Mouse (Mus musculus) cerebellum, postnatal 14 days (tissue): Measurements from ENCODE around the gene Ezh1.

Source experiments
- DNase-seq, 2 experiments: peaks; one replicate each; pipeline ENCODE4 v3.0.0; 2021; ENCODE audit warnings: mixed read lengths in 2 of 2

The Ezh1 gene

DNA sequence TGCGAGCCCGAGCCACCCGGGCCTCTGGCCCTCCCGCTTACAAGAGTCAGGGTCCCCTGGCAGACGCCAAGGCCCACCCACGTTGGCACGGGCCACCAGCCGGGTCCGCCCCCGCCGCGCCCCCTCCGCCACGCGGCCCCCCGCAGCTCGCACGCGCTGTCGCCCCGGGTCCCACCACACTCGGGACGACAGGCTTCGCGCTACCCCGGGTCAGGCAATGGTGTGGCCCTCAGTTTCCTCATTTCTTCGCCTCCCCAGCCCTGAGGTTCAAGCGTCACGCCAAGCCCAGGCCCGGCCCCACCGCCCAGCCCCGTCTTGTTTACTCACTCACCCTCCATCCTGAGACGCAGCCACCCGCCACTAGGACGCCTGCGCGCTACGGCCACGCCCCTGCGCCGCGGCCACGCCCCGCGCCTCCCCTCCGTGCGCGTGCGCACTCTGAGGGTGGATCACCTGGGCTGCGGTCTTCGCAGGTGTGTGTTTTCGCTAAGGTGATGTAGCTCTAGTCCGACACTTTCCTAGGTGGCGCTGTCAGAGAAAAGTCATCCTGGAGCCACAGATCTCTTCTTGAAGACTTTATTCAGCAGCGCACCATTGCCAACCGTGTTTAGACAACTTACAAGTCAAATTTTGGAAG lies at the start of gene Ezh1:
Ezh1 (minus strand) TSS at position 399 of the 637 bp plus-strand sequence.
- peak; percentile 95 to 98 for DNase-seq

DNA sequence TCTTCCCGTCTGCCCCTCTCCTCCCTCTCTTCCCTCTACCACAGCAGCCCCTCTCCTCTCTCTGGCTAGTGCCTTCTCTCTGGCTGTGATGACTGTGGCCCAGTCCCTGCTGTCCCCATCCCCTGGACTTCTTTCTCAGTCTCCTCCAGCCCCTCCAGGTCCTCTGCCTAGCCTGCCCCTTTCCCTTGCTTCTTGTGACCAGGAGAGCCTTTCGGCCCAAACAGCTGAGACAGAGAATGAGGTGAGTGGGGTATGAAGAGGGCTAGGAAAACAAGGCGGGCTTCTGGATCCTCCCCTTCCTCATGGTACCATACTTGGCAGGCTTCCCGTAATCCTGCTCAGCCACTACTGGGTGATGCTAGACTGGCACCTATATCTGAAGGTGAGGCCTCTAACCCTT lies 49.0 kb upstream of the Ezh1 start:
- DNase-seq = no peak

DNA sequence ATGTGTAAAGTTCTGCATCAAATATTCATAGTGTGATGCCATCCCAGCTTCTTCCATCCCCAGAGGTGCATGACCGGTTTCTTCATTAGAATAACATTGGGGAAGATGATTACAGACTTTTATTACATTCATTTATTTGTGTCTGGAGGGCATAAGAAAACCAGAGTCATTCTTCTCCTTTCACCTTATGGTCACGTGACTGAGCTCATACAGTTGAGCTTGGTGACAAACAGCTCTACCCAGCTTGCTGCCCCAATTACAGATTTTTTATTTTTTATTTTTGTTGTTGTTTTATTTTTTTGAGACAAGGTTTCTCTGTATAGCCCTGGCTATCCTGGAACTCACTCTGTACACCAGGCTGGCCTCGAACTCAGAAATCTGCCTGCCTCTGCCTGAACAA lies 46.2 kb upstream of the Ezh1 start:
- no peak for DNase-seq

DNA sequence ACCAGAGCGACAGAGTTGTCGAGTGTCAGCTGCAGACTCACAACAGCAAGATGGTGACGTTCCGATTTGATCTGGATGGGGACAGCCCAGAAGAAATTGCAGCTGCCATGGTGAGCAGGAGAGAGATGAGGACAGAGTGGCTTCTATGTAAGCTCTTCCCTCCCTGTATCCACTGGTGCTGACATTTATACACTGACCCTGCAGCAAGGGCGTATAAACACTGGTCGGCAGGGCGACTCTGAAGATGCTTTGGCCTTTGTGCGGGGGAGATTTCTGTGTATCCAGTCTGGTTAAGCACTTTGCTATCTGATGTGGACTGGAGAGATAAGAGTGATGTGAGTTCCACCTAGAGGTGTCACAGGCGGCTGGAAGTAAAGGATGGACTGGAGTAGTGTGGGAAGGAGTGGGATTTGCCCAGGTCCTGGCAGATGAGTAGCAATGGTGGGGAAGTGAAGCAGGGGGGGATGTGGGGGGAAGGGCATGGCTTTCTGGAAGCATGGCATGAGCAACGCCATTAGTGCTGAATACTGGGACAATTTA lies 43.4 kb upstream of the Ezh1 start:
- peak; percentile 63 to 74 for DNase-seq

DNA sequence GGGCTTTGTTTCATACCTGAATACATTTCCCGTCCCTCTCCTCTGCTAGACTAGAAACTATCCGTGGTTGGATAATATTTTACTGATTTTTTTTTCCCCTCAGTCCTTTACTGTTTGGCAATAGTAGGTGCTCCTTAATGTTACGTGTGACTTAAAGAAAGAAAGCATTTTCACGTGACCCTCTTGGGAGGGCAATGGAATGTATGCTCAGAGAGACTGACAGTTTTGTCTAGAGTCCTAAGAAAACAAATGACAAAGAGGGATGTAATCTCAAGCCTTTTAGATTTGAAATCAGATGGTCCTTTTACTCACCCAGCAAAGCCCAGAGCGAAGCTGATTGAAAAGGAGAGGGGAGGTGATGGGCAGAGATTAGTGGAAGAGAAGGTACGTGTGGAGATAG lies 39.6 kb upstream of the Ezh1 start:
- no peak for DNase-seq

DNA sequence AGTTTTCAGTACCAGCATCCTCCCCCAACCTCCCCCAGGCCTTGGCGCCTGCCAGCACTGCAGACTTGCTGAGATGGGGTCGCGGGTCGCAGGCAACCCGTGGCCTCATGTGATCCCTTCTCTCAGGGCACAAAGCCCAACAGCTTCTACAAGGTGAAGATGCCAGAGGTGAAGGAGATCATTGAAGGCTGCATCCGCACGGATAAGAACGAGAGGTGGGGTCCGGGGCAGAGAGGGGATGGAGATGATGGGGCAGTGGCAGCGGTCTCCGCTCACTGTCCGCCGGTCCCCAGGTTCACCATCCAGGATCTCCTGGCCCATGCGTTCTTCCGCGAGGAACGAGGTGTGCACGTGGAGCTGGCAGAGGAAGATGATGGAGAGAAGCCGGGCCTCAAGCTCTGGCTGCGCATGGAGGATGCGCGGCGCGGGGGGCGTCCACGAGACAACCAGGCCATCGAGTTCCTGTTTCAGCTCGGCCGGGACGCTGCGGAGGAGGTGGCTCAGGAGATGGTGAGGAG lies 38.8 kb upstream of the Ezh1 start:
- DNase-seq = no peak

DNA sequence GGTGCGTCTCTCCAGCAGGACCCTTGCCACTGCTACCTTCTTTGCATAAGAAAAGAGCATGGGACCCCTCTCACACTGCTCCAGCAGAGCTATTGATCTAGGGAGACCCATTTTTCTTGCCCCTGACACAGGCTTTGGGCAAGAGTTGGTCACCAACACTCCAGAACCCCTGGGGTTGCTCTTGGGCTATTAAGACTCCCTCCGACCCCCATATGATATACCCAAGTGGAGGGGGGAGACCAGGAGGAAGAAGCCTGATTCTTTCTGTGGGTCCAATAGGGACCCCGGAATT lies 37.7 kb upstream of the Ezh1 start:
- DNase-seq = no peak

DNA sequence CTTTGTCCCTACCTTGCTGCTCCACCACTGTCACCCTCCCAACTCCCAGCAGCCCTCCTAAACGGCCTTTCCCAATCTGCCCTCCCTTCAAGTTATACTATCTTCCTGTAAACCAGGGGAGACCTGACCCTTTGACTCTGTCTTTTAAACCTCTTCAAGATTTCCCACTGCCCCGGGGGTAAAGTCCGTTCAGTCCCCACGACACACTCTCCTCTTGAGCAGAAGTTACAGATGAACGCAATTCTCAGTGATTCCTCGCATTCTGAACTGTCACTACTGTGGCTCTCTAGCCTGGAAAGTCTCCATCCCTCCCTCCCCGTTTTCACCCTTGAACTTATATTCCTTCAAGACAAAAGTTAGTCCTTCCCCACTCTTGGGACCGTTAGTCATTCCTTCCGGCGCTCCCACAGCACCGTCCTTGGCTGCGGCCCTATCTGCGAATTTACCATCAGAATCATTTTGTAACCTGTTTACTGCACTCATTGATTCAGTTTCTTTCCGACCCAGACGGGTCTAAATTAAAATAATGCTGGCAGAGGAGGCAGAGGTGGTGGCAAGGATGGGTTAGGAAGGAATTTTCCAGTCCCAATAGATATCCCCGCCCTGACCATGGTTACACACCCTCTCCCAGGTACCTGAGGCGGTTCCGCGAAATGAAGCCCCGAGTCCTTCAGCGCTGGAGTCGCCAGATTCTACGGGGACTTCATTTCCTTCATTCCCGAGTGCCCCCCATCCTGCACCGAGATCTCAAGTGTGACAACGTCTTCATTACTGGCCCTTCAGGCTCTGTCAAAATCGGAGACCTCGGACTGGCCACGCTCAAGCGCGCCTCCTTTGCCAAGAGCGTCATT lies 37.1 kb upstream of the Ezh1 start:
- DNase-seq = no peak

DNA sequence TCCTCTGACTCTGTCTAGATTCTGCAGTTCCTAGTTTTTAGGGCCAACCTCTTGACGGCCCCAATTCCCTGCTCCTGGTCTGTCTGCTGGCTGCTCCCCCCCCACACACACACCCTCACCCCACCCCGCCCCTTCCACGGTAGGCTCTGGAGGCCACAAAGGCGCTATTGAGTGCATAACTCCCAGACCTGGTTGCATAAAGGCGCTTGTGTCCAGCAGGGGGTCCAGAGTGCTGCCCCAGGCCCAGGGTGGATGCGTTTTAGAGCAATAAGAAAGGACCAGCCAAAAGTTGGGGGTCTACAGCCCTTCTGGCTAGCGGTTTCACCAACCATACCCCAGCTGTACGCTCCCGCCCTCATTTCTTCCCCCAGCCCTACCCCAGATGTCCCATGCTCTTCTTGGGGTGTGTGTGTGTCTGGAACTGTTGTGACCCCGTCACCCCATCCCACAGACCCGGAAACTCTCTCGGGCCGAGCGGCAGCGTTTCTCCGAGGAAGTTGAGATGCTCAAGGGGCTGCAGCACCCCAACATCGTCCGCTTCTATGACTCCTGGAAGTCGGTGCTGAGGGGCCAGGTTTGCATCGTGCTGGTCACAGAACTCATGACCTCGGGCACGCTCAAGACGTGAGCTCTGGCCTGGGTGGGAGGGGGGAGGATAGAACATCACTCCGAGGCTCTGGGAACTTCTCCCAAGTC lies 36.2 kb upstream of the Ezh1 start:
- peak in 1 of 2 experiments; percentile 21 for DNase-seq

DNA sequence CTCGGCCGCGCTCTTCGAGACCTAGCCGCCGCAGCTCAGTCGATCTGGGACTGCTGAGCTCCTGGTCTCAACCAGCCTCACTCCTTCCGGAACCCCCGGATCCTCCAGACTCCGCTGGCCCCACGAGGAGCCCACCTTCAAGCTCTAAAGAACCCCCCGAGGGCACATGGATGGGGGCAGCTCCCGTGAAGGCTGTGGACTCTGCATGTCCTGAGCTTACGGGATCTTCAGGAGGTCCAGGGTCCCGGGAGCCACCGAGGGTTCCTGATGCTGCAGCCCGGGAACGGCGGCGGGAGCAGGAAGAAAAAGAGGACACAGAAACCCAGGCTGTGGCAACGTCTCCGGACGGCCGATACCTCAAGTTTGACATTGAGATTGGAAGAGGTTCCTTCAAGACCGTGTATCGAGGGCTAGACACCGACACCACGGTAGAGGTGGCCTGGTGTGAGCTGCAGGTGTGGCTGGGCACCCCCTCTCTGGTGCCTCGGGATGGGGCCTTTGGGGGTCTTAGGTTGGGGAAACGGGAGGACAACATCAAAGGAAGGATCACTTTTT lies 34.6 kb upstream of the Ezh1 start:
- DNase-seq = peak; percentile 16 to 41

DNA sequence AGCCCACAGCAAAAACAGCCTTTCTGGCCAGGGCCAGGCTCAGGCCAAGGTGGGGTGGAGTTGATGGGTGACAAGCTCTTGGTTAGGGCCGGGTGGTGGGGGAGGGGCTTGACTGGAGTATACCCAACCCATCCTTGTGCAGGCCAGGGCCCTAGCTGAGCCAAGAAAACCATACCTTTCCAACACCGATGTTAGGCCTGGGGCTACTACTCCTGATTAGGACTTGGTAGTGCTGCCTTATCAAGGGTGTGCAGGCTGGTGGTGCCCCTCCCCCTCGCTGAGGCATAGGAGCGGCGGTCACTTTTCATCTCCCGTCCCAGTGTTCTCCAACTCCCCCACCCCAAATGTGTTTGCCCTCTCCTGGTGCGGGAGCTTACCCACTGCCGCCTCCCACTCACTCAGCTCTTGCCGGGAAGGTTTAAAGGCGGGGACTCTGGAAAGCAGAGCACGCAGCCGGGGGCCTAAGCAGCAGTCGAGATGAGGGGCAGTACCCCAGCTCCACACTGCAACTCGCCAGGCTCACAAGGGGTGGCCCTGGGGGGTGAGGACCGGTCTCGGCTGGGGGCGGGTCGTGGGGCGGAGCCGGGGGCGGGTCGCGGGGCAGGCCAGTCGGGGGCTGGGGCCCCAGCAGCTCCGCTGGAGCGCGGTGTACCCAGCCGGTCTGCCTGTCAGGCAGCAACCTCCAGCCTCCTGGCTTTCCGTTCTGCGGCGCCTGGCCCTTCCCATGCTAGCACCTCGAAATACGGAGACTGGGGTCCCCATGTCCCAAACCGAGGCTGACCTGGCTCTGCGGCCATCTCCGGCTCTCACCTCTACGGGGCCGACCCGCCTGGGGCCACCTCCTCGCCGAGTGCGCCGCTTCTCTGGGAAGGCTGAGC lies 33.9 kb upstream of the Ezh1 start, which contains the start of gene Wnk4:
Wnk4 (plus strand) TSS at position 620 of the 878 bp plus-strand sequence.
- DNase-seq = peak; percentile 52 to 53

DNA sequence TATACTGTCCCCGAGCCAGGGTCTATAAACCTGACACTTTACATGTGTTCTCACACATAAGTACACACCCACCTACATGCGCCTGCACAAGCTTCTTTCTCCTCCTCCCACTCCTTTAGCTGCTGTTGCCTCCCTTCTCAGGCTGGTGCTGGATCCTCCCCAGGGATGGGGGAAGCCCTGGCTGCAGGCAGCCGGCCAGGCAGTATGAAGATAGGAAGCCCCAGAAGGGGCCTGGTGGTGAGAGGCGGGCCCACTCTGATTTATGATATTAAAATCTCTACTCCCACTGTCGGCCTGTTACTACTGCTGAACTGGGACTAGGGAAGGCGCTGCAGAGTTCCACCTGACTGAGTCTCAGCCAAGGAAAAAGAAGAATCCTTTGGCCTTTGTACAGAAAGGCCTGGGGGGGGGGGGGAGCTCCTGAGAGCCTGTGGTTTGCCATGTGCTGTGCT lies 33.0 kb upstream of the Ezh1 start:
- no peak for DNase-seq

DNA sequence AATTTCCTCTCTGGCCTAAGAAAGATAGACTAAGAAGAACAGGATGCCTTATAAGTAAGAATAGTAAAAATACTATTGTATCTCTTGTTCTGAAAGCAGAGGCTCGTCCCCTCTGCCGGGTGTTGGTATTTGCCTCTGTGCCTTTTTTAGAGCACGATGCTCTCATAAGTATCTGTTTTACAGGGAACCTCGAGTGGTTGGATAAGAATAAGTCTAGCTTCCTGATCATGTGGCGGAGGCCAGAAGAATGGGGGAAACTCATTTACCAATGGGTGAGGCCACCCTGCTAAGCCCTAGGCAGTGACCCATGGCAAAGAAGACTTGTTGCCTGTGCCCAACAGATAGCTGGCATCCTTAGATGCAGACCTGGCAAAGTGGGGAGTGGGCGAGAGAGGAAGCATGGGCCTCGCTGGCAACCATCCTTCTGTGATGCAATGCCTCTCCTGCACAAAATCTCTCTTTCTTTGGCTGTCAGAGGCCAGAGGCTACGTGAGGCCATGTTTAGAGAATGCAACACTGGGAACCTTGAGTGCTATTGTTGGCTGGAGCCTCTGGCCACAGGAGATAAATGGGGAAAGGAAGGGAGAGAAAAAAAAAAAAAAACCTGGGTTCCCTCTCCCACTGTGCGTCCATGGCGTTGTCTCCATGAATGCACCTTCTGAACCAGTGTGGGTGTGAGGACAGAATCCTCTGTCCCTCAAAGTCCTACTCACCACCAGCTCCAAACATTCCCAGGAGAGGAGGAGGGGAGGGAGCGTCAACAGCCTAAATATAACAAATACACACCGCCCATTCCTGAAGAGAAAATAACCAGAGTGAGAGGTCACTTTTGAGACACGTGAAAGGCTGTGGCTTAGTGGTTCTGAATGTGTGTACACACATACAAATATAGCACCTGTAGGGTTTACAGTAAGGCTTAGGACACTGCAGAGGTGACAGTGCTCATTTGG lies 29.8 kb upstream of the Ezh1 start:
- DNase-seq = no peak

DNA sequence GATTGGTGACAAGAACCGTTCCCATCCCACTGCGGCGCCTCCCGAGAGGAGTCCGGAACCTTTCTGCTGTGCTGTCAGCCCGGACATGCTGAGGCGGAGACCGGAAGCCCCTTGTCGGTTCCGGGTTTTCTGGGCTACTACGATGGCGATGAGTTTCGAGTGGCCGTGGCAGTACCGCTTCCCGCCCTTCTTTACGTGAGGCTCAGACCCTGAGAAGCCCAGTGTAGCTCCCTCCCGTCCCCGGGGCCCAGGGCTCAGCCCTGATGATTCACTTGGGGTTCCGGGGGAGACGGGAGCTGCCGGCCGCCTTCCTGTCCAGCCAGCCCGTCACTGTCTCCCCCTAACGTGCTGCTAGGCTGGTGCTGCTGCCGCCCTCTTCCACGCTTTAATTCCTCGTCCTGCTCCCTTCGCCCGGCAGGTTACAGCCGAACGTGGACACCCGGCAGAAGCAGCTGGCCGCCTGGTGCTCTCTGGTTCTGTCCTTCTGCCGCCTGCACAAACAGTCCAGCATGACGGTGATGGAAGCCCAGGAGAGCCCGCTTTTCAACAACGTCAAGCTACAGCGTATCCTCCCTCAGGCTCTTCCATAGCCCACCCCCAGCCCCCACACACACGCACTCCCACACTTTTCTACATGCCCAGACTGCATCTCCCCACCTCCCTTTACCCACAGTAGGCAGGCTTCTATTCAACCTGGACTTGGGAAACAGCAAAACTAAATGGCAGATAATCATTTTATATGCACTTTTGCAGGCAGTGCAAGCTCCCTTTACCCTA lies 27.5 kb upstream of the Ezh1 start, which contains the start of gene Vps25:
Vps25 (plus strand) TSS at position 95 of the 777 bp plus-strand sequence.
- DNase-seq = peak; percentile 88

DNA sequence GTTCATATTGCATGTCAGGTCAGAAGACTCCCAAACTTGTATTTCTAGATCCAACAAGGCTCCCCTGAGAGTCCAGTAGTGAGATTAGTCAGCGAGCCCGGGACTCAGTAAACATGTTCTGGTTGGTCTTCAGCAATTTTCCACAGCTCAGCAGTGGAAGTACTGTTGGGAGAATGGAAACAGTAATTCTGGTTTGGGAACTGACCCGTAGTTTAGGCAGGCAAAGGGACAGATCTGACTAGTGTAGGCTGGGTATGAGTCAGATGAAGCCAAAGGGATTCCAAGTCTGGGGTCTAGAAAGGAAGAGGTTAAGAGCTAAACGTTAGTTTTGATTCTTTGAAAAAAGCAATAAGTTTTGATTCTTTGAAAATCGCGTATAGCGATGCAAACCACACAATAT lies 26.7 kb upstream of the Ezh1 start:
- peak in 1 of 2 experiments; percentile 17 for DNase-seq

DNA sequence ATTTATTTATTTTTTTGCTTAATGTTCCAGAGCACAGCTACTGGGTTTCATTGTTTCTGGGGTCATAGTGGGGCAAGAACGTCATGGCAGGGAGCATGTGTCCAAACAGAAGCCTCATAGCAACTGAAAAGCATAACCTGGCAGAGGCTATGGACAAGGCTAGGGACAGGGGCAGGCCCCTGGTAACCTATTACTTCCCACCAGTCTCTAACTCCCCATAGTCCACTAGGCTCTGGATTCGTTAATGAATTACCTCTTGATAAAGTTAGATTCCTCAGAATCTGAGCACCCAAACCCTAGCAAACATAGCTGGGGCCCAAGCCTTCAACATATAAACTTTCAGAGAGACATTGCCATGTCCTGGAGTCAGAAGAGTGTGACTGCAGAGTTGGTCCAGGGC lies 24.8 kb upstream of the Ezh1 start:
- DNase-seq = no peak

DNA sequence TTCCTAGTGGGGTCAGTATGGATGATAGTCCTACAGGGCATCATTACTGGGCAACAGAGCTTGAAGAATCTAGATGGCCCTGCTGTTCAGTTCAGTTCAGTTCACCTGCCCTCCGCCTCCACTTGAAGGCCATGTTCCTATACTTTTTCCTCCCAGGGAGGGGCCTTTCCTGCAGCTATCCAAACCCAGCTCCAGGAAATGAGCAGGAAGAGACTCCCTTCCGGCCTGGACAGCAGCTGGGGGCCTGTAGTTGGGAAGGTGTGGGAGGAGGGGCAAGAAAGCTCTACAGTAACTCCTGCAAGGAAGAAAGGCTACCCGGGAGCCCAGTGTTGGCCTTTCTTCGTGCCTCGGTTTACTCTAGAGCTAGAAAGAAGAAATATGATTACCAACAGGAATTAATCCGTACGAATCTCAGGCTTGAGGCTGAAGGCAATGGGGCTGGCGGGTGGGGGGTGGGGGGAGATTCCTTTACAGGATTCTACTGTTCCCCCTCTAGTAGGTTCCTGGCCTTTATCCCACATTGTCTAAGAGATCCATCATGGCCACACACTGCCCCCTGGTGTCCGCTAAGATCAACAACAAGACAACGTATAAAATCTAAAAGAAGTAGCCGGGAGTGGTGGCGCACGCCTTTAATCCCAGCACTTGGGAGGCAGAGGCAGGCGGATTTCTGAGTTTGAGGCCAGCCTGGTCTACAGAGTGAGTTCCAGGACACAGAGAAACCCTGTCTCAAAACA lies 22.2 kb upstream of the Ezh1 start:
- peak; percentile 68 to 74 for DNase-seq

DNA sequence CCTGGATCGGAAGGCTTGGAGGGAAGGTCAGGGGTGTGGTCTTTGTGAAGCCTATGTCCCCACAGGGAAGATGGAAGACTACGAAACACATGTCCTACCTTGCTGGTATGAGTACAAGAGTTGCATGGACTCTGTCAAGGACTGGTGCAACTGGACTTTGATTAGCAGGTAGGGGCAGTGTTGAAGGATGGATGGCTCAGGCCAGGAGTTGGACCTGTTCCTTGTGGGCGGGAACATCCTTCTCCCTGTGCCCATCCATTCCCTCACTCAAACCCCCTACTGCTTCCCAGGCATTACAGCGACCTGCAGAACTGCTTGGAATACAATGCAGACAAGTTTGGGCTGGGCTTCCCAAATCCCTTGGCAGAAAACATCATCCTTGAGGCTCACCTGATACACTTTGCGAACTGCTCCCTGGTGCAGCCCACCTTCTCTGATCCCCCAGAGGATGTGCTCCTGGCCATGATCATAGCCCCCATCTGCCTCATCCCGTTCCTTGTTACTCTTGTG lies 21.3 kb upstream of the Ezh1 start:
- no peak for DNase-seq

DNA sequence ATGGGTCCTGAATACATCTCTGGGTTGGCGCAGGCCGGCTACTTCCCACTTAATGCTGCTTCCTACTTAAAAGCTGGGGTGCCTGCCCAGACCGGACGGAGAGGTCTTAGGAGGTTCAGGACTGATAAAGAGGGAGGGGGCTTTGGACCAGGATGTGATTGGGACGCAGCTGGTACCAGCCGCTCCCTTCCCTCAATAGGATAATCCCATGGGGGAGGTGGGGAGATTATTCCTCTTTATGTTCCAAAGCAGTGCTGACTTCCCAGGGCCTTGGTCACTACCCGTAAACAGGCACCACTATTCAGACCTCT lies 20.4 kb upstream of the Ezh1 start:
- no peak for DNase-seq
